Comparison of ENCODE assay signal across 9 mouse cellular contexts in the genomic region with DNA sequence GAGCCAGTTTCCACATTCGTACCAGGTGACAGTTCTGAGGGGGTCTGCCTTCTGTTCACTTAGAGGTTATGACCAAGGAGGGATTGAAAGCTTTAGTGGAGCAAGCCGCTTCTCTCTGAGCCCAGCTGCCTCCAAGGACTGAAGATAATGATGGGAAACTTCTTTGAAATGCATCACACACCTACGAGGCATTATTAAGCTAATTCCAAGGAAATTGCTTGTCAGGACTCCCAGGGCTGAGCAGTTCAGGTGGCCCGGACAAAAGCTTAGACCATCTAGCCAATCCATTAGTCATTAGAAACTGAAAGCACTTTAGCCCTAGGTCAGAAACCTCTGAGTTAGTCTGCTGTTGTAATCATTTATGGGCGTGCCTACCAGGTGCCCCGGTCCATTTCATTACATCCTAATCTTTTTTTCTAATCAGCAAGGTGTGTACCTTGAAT. TPM values are rescaled to one million over a fixed set of nuclear protein-coding genes. Genes with fewer than 3 reads are reported as not detected.
A peak's percentile ranks its signal among the peaks of the same experiment; 100 is the strongest.
DNase-seq lines count a peak whose midpoint lies in the region; ATAC-seq and TF ChIP-seq lines count a peak whose summit lies in the region.
"Had no signal": no experiment of that assay in that cellular context is flagged by ENCODE, and none has a peak within 500 bp of the region (broad histone marks: within the 10 kb centered on the region; RNA-seq: fewer than 3 reads in every experiment).

No protein-coding gene starts in this region.

- TF ChIP-seq POLR2A in cortical plate, adult 2 months (IDR thresholded peaks at IDR 0.05; ENCODE audit: extremely low read depth, insufficient read depth, low read length): no peak

- H3K9ac ChIP-seq in forebrain, embryonic 11.5 days (ENCODE audit: low read length): peak overlapping the region; percentile 0; the same call in 1 of the 2 replicates
- no peak overlapping the region for H3K9ac ChIP-seq in forebrain, embryonic 15.5 days (replicated peaks)
- H3K9ac ChIP-seq in hindbrain, embryonic 12.5 days: no peak overlapping the region
- H3K9ac ChIP-seq in liver, embryonic 14.5 days (replicated peaks): no peak overlapping the region

- peaks cover 46% of the 10 kb centered on the region for H3K4me1 ChIP-seq in forebrain, embryonic 11.5 days (replicated peaks; ENCODE audit: control insufficient read depth, insufficient read depth, low read length)
- peaks cover 48% of the 10 kb centered on the region for H3K4me1 ChIP-seq in forebrain, embryonic 15.5 days
- H3K4me1 ChIP-seq in cortical plate, adult 2 months (ENCODE audit: control insufficient read depth, insufficient read depth, low read length): peaks cover 4% of the 10 kb centered on the region
- H3K4me1 ChIP-seq in hindbrain, embryonic 12.5 days: peaks cover 71% of the 10 kb centered on the region
- peaks cover 0 to 15% of the 10 kb centered on the region in 2 experiments; a peak in 3 of 4 replicates for H3K4me1 ChIP-seq in liver, embryonic 14.5 days (replicated peaks; ENCODE audit: control insufficient read depth in 2 of 2, insufficient read depth in 2 of 2, low read length in 1 of 2)

- 5% methylated on average over 6 of the region's 6 CpGs for WGBS in forebrain, embryonic 11.5 days
- WGBS in forebrain, embryonic 15.5 days: 23% methylated on average over 6 of the region's 6 CpGs
- WGBS in hindbrain, embryonic 12.5 days: 8% methylated on average over 6 of the region's 6 CpGs
- 17% methylated on average over 6 of the region's 6 CpGs for WGBS in liver, embryonic 14.5 days (ENCODE audit: insufficient replicate concordance)

- H3K27ac ChIP-seq in forebrain, embryonic 11.5 days (ENCODE audit: low read depth, low read length): peak overlapping the region; percentile 92; the same call in 1 of the 2 replicates
- no peak overlapping the region for H3K27ac ChIP-seq in forebrain, embryonic 15.5 days (replicated peaks)
- peak overlapping the region; percentile 99; the same call in 1 of the 2 replicates for H3K27ac ChIP-seq in cortical plate, adult 2 months (ENCODE audit: insufficient read depth, low read length)
- peak overlapping the region; percentile 92 for H3K27ac ChIP-seq in hindbrain, embryonic 12.5 days
- H3K27ac ChIP-seq in liver, embryonic 14.5 days: no peak overlapping the region
- H3K27ac ChIP-seq: macrophage had no signal

- peak overlapping the region; percentile 88; the same call in 1 of the 2 replicates for H3K4me2 ChIP-seq in forebrain, embryonic 11.5 days (ENCODE audit: low read depth, low read length, severe bottlenecking)
- H3K4me2 ChIP-seq in forebrain, embryonic 15.5 days (replicated peaks): no peak overlapping the region
- H3K4me2 ChIP-seq in hindbrain, embryonic 12.5 days (replicated peaks): peak overlapping the region; percentile 65
- peak overlapping the region; percentile 6 for H3K4me2 ChIP-seq in liver, embryonic 14.5 days (ENCODE audit: low read depth)

- H3K9me3 ChIP-seq in forebrain, embryonic 11.5 days (ENCODE audit: control insufficient read depth, low read length): no peaks in the 10 kb centered on the region
- H3K9me3 ChIP-seq in forebrain, embryonic 15.5 days: no peaks in the 10 kb centered on the region
- H3K9me3 ChIP-seq in hindbrain, embryonic 12.5 days (replicated peaks): no peaks in the 10 kb centered on the region
- no peaks in the 10 kb centered on the region for H3K9me3 ChIP-seq in liver, embryonic 14.5 days (ENCODE audit: control insufficient read depth, low read length)

- TF ChIP-seq EP300 in liver, embryonic 14.5 days (IDR thresholded peaks at IDR 0.05; ENCODE audit: low read depth): no peak

- no peak for DNase-seq in forebrain, embryonic 11.5 days (ENCODE audit: low spot score)
- DNase-seq in liver, embryonic 14.5 days (ENCODE audit: low read depth in 3 of 3, low spot score in 3 of 3): no peak
- DNase-seq in right cerebral cortex, adult 2 months (ENCODE audit: low spot score in 2 of 2): no peak
- DNase-seq in right cerebral cortex, adult 18-20 months: no peak
- DNase-seq in ovary, postnatal 36 days (ENCODE audit: low spot score): no peak

- no peak overlapping the region; the same call in 1 of the 2 replicates for H3K4me3 ChIP-seq in forebrain, embryonic 11.5 days (ENCODE audit: low read depth, low read length)
- H3K4me3 ChIP-seq in forebrain, embryonic 15.5 days: no peak overlapping the region
- no peak overlapping the region for H3K4me3 ChIP-seq in cortical plate, adult 2 months (ENCODE audit: insufficient read depth, low read length)
- H3K4me3 ChIP-seq in hindbrain, embryonic 12.5 days: peak overlapping the region; percentile 65
- H3K4me3 ChIP-seq in liver, embryonic 14.5 days (ENCODE audit: insufficient read depth in 1 of 2, low read depth in 2 of 2, low read length in 2 of 2): no peak overlapping the region

- ATAC-seq in forebrain, embryonic 11.5 days (replicated peaks; ENCODE audit: low FRiP score): no peak
- ATAC-seq in forebrain, embryonic 15.5 days (replicated peaks): no peak
- no peak for ATAC-seq in hindbrain, embryonic 12.5 days (ENCODE audit: low FRiP score)
- ATAC-seq in liver, embryonic 14.5 days (ENCODE audit: insufficient read depth): no peak

- no peak for TF ChIP-seq CTCF in cortical plate, adult 2 months (IDR thresholded peaks at IDR 0.05; ENCODE audit: extremely low read depth, insufficient read depth, low read length)
- no peak for TF ChIP-seq CTCF in liver, embryonic 14.5 days (IDR thresholded peaks at IDR 0.05; ENCODE audit: low read depth)

- peaks cover 13% of the 10 kb centered on the region; the same call in 1 of the 2 replicates for H3K27me3 ChIP-seq in forebrain, embryonic 11.5 days (ENCODE audit: control insufficient read depth, insufficient read depth, low read length)
- peaks cover 25% of the 10 kb centered on the region for H3K27me3 ChIP-seq in forebrain, embryonic 15.5 days
- H3K27me3 ChIP-seq in hindbrain, embryonic 12.5 days: peaks cover 8% of the 10 kb centered on the region
- peaks cover 76% of the 10 kb centered on the region for H3K27me3 ChIP-seq in liver, embryonic 14.5 days (ENCODE audit: control insufficient read depth, insufficient read depth, low read length)

- no peaks in the 10 kb centered on the region for H3K36me3 ChIP-seq in forebrain, embryonic 11.5 days (ENCODE audit: control insufficient read depth, insufficient read depth, low read length)
- H3K36me3 ChIP-seq in forebrain, embryonic 15.5 days: no peaks in the 10 kb centered on the region
- no peaks in the 10 kb centered on the region for H3K36me3 ChIP-seq in hindbrain, embryonic 12.5 days
- no peaks in the 10 kb centered on the region for H3K36me3 ChIP-seq in liver, embryonic 14.5 days (replicated peaks; ENCODE audit: control insufficient read depth, insufficient read depth, low read depth)

RNA-seq across cellular contexts. Expression of gene Id3, which starts 3.4 kb away (rescaled TPM):
- 351 and 380 TPM in 2 replicates for polyA plus RNA-seq in forebrain, embryonic 11.5 days (2014; fragmentation: Nextera tagmentation; extraction: Ambion mirVana)
- 87.3 and 98.1 TPM in 2 replicates for polyA plus RNA-seq in forebrain, embryonic 15.5 days (2015; fragmentation: Nextera tagmentation; extraction: Ambion mirVana)
- polyA plus RNA-seq in cortical plate, adult 2 months (2012; rRNA removed): 75.7 and 82.9 TPM in 2 replicates
- 372 and 426 TPM in 2 replicates for polyA plus RNA-seq in hindbrain, embryonic 12.5 days (2016; fragmentation: Nextera tagmentation; extraction: Ambion mirVana)
- 23.0 and 29.8 TPM in 2 replicates for polyA plus RNA-seq in liver, embryonic 14.5 days (2012; rRNA removed)
- 33.2 and 33.8 TPM in 2 replicates for polyA plus RNA-seq in liver, embryonic 14.5 days (2014; fragmentation: Nextera tagmentation; extraction: Ambion mirVana)

RNA-seq across cellular contexts. Expression of gene E2f2, which starts 25.5 kb away (rescaled TPM):
- 9.4 and 10.2 TPM in 2 replicates for polyA plus RNA-seq in forebrain, embryonic 11.5 days (2014; fragmentation: Nextera tagmentation; extraction: Ambion mirVana)
- polyA plus RNA-seq in forebrain, embryonic 15.5 days (2015; fragmentation: Nextera tagmentation; extraction: Ambion mirVana): 5.4 and 6.0 TPM in 2 replicates
- 0.67 and 0.78 TPM in 2 replicates for polyA plus RNA-seq in cortical plate, adult 2 months (2012; rRNA removed)
- 7.0 and 7.9 TPM in 2 replicates for polyA plus RNA-seq in hindbrain, embryonic 12.5 days (2016; fragmentation: Nextera tagmentation; extraction: Ambion mirVana)
- polyA plus RNA-seq in liver, embryonic 14.5 days (2012; rRNA removed): 38.4 and 40.5 TPM in 2 replicates
- 50.3 and 53.4 TPM in 2 replicates for polyA plus RNA-seq in liver, embryonic 14.5 days (2014; fragmentation: Nextera tagmentation; extraction: Ambion mirVana)

RNA-seq across cellular contexts. Expression of gene Asap3, which starts 59.4 kb away (rescaled TPM):
- polyA plus RNA-seq in forebrain, embryonic 11.5 days (2014; fragmentation: Nextera tagmentation; extraction: Ambion mirVana): 4.1 and 4.3 TPM in 2 replicates
- polyA plus RNA-seq in forebrain, embryonic 15.5 days (2015; fragmentation: Nextera tagmentation; extraction: Ambion mirVana): 3.4 and 3.7 TPM in 2 replicates
- polyA plus RNA-seq in cortical plate, adult 2 months (2012; rRNA removed): 2.9 and 3.2 TPM in 2 replicates
- 11.6 and 11.8 TPM in 2 replicates for polyA plus RNA-seq in hindbrain, embryonic 12.5 days (2016; fragmentation: Nextera tagmentation; extraction: Ambion mirVana)
- polyA plus RNA-seq in liver, embryonic 14.5 days (2012; rRNA removed): 1.1 and 1.2 TPM in 2 replicates
- 0.66 and 0.85 TPM in 2 replicates for polyA plus RNA-seq in liver, embryonic 14.5 days (2014; fragmentation: Nextera tagmentation; extraction: Ambion mirVana)

Comparison
In these comparisons a context has a peak if more than half of its experiments do, and no peak if none do; other contexts are left out.
1. H3K27ac ChIP-seq: peak in forebrain, embryonic 11.5 days (single experiment), cortical plate, adult 2 months (single experiment) and hindbrain, embryonic 12.5 days (single experiment); none in forebrain, embryonic 15.5 days (single experiment) and liver, embryonic 14.5 days (single experiment).